Mouse (Mus musculus) G1E (cell line): Measurements from ENCODE around the gene Fam166a. TPM values are rescaled to one million over a fixed set of nuclear protein-coding genes. Genes with fewer than 3 reads are reported as not detected.

Experiments
- ATAC-seq: 2 replicates; pipeline ENCODE4 v1.8.0; 2016; ENCODE audit warnings: mild to moderate bottlenecking; ENCODE audit not compliant: insufficient number of reproducible peaks, poor library complexity, low FRiP score, severe bottlenecking; ENCODE audit errors: extremely low read depth
- DNase-seq: peaks from one replicate; pipeline ENCODE4 v3.0.0; 2012; ENCODE audit warnings: low spot score
- H3K27me3 ChIP-seq: 2 replicates; pipeline ENCODE4 v1.6.1; 2012; ENCODE audit warnings: mild to moderate bottlenecking, low read length, inconsistent platforms; ENCODE audit not compliant: insufficient read depth
- H3K36me3 ChIP-seq: replicated peaks from 2 replicates; pipeline ENCODE3; 2012; ENCODE audit warnings: mild to moderate bottlenecking, inconsistent platforms
- H3K4me1 ChIP-seq: 2 replicates; pipeline ENCODE4 v1.6.1; 2012; ENCODE audit warnings: low read depth, low read length, inconsistent platforms, mixed read lengths; ENCODE audit not compliant: insufficient read depth
- H3K4me3 ChIP-seq: 2 replicates; pipeline ENCODE4 v1.5.1; 2012; ENCODE audit warnings: low read depth, mild to moderate bottlenecking, inconsistent platforms, low read length, moderate library complexity, mixed read lengths
- H3K9me3 ChIP-seq: replicated peaks from 2 replicates; pipeline ENCODE4 v1.6.1; 2012; ENCODE audit warnings: inconsistent platforms
- CTCF ChIP-seq: IDR thresholded peaks from 2 replicates; pipeline ENCODE4 v1.5.1; 2012; ENCODE audit warnings: low read depth, low read length, inconsistent platforms, mixed read lengths
- GATA1 ChIP-seq: IDR thresholded peaks from 2 replicates; pipeline ENCODE4 v1.6.1; 2012; ENCODE audit warnings: borderline replicate concordance, low read length, inconsistent platforms, mixed read lengths
- GATA2 ChIP-seq: IDR thresholded peaks from 2 replicates; pipeline ENCODE4 v1.6.1; 2012; ENCODE audit warnings: low read depth, low read length, inconsistent platforms, borderline replicate concordance
- POLR2AphosphoS5 ChIP-seq: IDR thresholded peaks from 2 replicates; pipeline ENCODE4 v1.6.1; 2012; ENCODE audit warnings: low read depth, low read length, inconsistent platforms; ENCODE audit not compliant: insufficient replicate concordance
- TAL1 ChIP-seq: conservative IDR thresholded peaks from 2 replicates; pipeline ENCODE4 v1.6.1; 2012; ENCODE audit warnings: low read depth, low read length, inconsistent platforms, mixed read lengths
- polyA plus RNA-seq: library from polyadenylated mRNA; stranded (reverse); fragments of >175 nt; gene quantifications from 2 replicates; pipeline ENCODE4 v1.2.3, GENCODE M21; 2012
- total RNA-seq, 2 experiments: library from RNA; stranded (forward) in 1 of 2; stranded (reverse) in 1 of 2; fragments of 200-1000 nt in 1 of 2; fragments of >200 nt in 1 of 2; fragmentation: Nextera tagmentation in 1 of 2; gene quantifications; 2 replicates each; pipeline ENCODE4 v1.2.3; 2014 to 2017

Gene Fam166a
- total and polyA plus RNA-seq, 3 experiments = not detected

GRCm38 (mm10) chr2:25239766-25240165 is 21.2 kb downstream of the Fam166a start:
- DNase-seq = no peak
- TF ChIP-seq GATA2 (no peak), TAL1 (no peak), GATA1 (no peak), POLR2AphosphoS5 (no peak), CTCF (no peak)
- Histone ChIP-seq H3K36me3 (peaks cover 18% of the 10 kb centered on the region), H3K4me3 (no peak overlapping the region), H3K27me3 (peaks cover 51% of the 10 kb centered on the region), H3K9me3 (no peaks in the 10 kb centered on the region), H3K4me1 (peaks cover 93% of the 10 kb centered on the region)
- no peak for ATAC-seq

- no peak overlapping the region; the same call in 1 of the 2 replicates for H3K4me3 ChIP-seq
These were observed 21.8 kb downstream of the Fam166a start for GRCm38 (mm10) chr2:25240310-25240709.

GRCm38 (mm10) chr2:25240723-25241437 is 22.3 kb downstream of the Fam166a start:
- peaks cover 49% of the 10 kb centered on the region for H3K27me3 ChIP-seq
- H3K36me3 ChIP-seq = peaks cover 29% of the 10 kb centered on the region
- peaks cover 85% of the 10 kb centered on the region for H3K4me1 ChIP-seq
- TF ChIP-seq GATA2 = no peak
- H3K9me3 ChIP-seq = no peaks in the 10 kb centered on the region
- peak overlapping the region; percentile 69; the same call in 1 of the 2 replicates for H3K4me3 ChIP-seq
- peak; percentile 31; the same call in 1 of the 2 replicates for ATAC-seq
- no peak for DNase-seq

More at GRCm38 (mm10) chr2:25240310-25240709, 21.8 kb downstream of the Fam166a start:
- Histone ChIP-seq H3K27me3 (peaks cover 51% of the 10 kb centered on the region), H3K4me1 (peaks cover 87% of the 10 kb centered on the region), H3K9me3 (no peaks in the 10 kb centered on the region), H3K36me3 (peaks cover 23% of the 10 kb centered on the region)
- TF ChIP-seq GATA1 = no peak
- no peak for TF ChIP-seq CTCF
- TF ChIP-seq TAL1 = no peak
- no peak for TF ChIP-seq GATA2
- TF ChIP-seq POLR2AphosphoS5 = no peak
- no peak for ATAC-seq
- DNase-seq = no peak

- H3K4me3 ChIP-seq = peak overlapping the region; percentile 69; the same call in 1 of the 2 replicates
These were observed 22.9 kb downstream of the Fam166a start for GRCm38 (mm10) chr2:25241438-25241775.

GRCm38 (mm10) chr2:25242101-25242506 is 23.6 kb downstream of the Fam166a start, which contains the start of the genes Rnf208 and Cysrt1:
Gene Rnf208, plus strand, starts transcription at chr2:25242255.
Gene Cysrt1, minus strand, starts transcription at chr2:25242452.
- no peak for DNase-seq
- no peak for ATAC-seq
- no peaks in the 10 kb centered on the region for H3K9me3 ChIP-seq
- H3K4me3 ChIP-seq = peak within 1 kb of the TSS; percentile 69
- peaks cover 43% of the 10 kb centered on the region for H3K27me3 ChIP-seq
- H3K36me3 ChIP-seq = peaks cover 41% of the 10 kb centered on the region
- peaks cover 82% of the 10 kb centered on the region for H3K4me1 ChIP-seq
- TF ChIP-seq GATA1 = no peak
- no peak for TF ChIP-seq GATA2
- no peak for TF ChIP-seq POLR2AphosphoS5
- TF ChIP-seq CTCF = no peak
- no peak for TF ChIP-seq TAL1

More at GRCm38 (mm10) chr2:25241438-25241775, 22.9 kb downstream of the Fam166a start:
- H3K4me1 ChIP-seq = peaks cover 84% of the 10 kb centered on the region
- TF ChIP-seq POLR2AphosphoS5 = no peak
- no peak for TF ChIP-seq CTCF
- no peaks in the 10 kb centered on the region for H3K9me3 ChIP-seq
- DNase-seq (no peak), ATAC-seq (no peak)
- peaks cover 45% of the 10 kb centered on the region for H3K27me3 ChIP-seq
- peaks cover 34% of the 10 kb centered on the region for H3K36me3 ChIP-seq

- H3K4me3 ChIP-seq = no peak overlapping the region; the same call in 1 of the 2 replicates
- H3K27me3 ChIP-seq = peaks cover 30% of the 10 kb centered on the region
- no peak for ATAC-seq
These were observed 24.8 kb downstream of the Fam166a start for GRCm38 (mm10) chr2:25243342-25243741.

GRCm38 (mm10) chr2:25244144-25244543 is 25.6 kb downstream of the Fam166a start:
- no peaks in the 10 kb centered on the region for H3K9me3 ChIP-seq
- peaks cover 68% of the 10 kb centered on the region for H3K4me1 ChIP-seq
- peaks cover 62% of the 10 kb centered on the region for H3K36me3 ChIP-seq
- H3K27me3 ChIP-seq = peaks cover 25% of the 10 kb centered on the region
- no peak for TF ChIP-seq TAL1
- TF ChIP-seq GATA1 = no peak
- TF ChIP-seq POLR2AphosphoS5 = no peak
- no peak for TF ChIP-seq CTCF
- TF ChIP-seq GATA2 = no peak
- DNase-seq (no peak), ATAC-seq (no peak)
- no peak overlapping the region for H3K4me3 ChIP-seq

More at GRCm38 (mm10) chr2:25243342-25243741, 24.8 kb downstream of the Fam166a start:
- TF ChIP-seq GATA1 (no peak), POLR2AphosphoS5 (no peak), CTCF (no peak), TAL1 (no peak), GATA2 (no peak)
- no peaks in the 10 kb centered on the region for H3K9me3 ChIP-seq
- DNase-seq = no peak
- peaks cover 73% of the 10 kb centered on the region for H3K4me1 ChIP-seq
- peaks cover 54% of the 10 kb centered on the region for H3K36me3 ChIP-seq
